Mouse (Mus musculus) thymus, adult 2 months (tissue): Measurements from ENCODE around the gene Tmem62.

Source experiments
- CTCF ChIP-seq: fragments of 200-500 bp; IDR thresholded peaks from 2 replicates; pipeline ENCODE4 v1.5.1; 2012; ENCODE audit warnings: mild to moderate bottlenecking, control low read depth, low read length, moderate library complexity, borderline replicate concordance; ENCODE audit not compliant: control insufficient read depth, poor library complexity, insufficient read depth; ENCODE audit errors: extremely low read depth
- POLR2A ChIP-seq: fragments of 200-500 bp; IDR thresholded peaks from 2 replicates; pipeline ENCODE4 v1.6.1; 2012; ENCODE audit warnings: mild to moderate bottlenecking, low read length, control low read depth, moderate library complexity; ENCODE audit not compliant: control insufficient read depth, poor library complexity, insufficient read depth; ENCODE audit errors: extremely low read depth

- TF ChIP-seq POLR2A (no peak), CTCF (no peak)
Observed at GRCm38 (mm10) chr2:121039382-121039781, 62.6 kb downstream of the Tmem62 start.
